Mouse (Mus musculus) urinary bladder, postnatal 4 days (tissue): ENCODE data around the gene Edn3.

Experiments
- DNase-seq, 2 experiments: peaks; one replicate each; pipeline ENCODE4 v3.0.0; 2021 to 2022; ENCODE audit warnings: low spot score in 2 of 2

The Edn3 gene

GRCm38 (mm10) chr2:174796998-174797397 lies 36.6 kb downstream of the Edn3 start:
- no peak for DNase-seq

- no peak for DNase-seq
These were observed 37.2 kb downstream of the Edn3 start for GRCm38 (mm10) chr2:174797495-174798068.

- no peak for DNase-seq
These were observed 42.0 kb downstream of the Edn3 start for GRCm38 (mm10) chr2:174802453-174802852.

- DNase-seq, result no peak
These were observed 43.2 kb downstream of the Edn3 start for GRCm38 (mm10) chr2:174803661-174804060.

GRCm38 (mm10) chr2:174807900-174808299 lies 47.5 kb downstream of the Edn3 start:
- no peak for DNase-seq

GRCm38 (mm10) chr2:174809296-174809695 lies 48.9 kb downstream of the Edn3 start:
- DNase-seq, result no peak

DNA sequence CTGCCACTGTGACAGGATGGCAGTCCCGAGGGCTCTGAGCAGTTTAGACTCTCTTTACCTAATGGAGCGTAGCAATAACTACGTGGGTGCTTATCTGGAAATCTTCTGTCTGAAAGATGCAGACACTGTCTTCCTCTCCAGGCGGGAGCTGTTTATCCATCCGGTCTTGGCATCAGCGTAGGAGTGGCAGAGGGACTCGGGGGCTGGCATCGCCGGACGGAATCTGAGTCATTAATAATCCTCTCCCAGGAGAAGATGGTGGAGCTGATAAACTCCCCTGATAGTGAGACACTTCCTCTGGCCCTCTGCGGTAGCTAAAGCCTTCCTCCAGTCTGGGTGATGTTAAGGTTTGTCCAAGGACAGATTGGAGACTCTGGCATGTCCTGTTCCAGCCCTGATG lies 52.9 kb downstream of the Edn3 start:
- DNase-seq, result no peak

DNA sequence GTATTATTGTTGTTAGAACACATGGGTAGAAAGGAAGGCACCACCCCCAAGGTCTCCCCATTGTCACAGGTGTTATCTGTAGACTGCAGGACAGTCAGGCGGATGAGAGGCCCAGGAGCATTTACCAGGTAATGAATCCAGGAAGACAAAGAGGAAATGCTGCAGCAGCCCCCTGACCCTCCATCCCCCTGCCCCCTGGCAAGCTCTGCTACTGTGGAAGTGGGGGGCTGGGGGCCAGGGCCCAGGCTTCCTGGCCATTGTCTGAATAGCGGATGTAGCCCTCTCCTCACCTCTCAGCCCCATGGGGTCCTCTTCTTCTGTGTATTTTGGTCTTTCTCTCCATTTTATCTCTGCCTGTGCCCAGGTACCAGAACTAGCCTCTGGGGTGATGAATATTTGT lies 55.7 kb downstream of the Edn3 start:
- DNase-seq, result no peak

DNA sequence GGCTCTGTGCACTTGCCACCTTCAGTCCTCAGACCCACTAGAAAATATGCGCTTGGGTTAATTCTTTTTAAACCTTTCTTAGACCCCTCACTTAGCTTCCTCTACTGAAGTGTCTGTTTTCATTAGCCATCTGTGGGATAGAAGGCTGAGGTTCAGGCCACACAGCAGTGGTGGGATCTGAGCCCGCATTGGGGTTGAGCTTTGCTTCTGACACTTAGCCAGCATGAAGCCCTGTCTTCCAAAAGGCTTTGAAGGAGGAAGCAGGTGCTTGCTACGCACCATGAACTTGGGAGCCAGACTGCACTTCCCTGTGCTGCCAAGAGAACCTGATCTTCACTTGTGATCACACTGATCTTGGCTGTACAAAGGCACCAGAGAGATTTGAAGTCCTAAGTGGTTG lies 59.9 kb downstream of the Edn3 start:
- DNase-seq, result no peak

- DNase-seq, result no peak
These were observed 67.4 kb downstream of the Edn3 start for GRCm38 (mm10) chr2:174827829-174828228.

DNA sequence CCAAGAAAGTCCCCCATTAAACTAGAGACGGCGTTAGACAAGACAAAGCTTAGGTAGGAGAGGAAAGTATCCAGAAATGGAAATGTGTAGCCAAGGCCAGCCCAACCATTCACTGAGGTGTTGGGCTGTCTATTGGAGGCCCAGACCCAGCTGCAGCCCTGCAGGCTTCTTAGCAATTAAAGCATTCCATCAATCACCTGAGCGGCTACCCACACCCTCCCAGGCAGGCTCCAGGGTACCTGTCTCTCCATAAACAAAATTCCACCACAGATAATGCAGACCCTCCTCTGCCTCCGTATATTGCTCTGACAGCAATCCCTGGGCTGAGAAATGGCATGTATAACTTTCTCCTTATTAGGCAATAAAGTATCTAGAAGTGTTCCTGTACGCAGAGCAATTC lies 73.2 kb downstream of the Edn3 start:
- DNase-seq, result no peak
